Mouse (Mus musculus): Measurements from ENCODE around the gene Ano9.

DNA sequence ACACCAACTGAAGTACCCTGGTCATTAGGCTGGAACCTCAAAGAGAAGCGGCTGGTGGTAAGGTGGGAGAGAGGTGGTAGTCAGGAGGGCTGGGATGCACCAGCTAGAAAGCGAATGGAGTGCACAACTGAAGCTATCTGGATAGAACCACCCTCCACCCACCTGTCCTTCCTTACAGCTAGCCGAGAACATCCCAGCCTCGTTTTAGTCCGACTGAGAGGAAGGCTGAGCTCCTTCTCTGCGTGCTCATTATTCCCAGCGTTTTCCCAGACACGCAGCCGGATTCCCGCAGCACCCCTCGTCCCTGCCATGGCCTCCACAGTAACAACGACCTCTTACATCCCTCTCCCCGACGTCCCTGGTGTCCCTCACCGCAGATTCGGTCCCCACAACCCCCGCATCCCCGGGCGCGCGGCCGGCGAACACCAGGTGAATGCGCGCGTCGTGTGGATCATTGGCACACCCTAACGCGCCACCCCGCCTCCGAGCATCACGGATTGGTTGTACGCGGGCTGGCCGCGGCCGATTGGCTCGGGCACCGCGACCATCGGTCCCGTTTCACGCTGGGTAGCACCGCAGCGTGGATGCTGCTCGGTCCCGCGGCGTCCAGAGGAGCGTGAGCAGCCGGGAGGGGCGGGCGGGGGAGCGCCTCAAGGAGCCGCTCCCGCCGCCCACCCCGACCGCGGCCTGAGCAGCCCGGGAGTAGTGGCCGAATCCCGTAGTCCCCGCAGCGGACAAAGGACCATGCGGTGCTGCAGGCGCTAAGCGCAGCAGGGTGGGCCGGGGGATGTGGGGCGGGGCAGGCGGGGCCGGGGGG is 57.0 kb downstream of the Ano9 start, which contains the start of gene B4galnt4:
- TF ChIP-seq CTCF (IDR thresholded peaks at IDR 0.05; ENCODE audit: control insufficient read depth, insufficient read depth, low read length) = no peak
- no peak for TF ChIP-seq POLR2A (IDR thresholded peaks at IDR 0.05; ENCODE audit: borderline replicate concordance, control insufficient read depth, low read depth, low read length)

Measured in bone marrow, adult 2 months (tissue).